Mouse (Mus musculus) splenic B cell, adult 2 months (primary cell): ENCODE results near the gene Fopnl.

Source experiments
- DNase-seq: peaks from one replicate; pipeline ENCODE4 v3.0.0-alpha.2; 2011; ENCODE audit warnings: low read depth, low spot score
- H3K27me3 ChIP-seq: 2 replicates; pipeline ENCODE4 v1.6.1; 2012; ENCODE audit warnings: mild to moderate bottlenecking, low read length, moderate library complexity, mixed read lengths; ENCODE audit not compliant: control insufficient read depth, poor library complexity, insufficient read depth, severe bottlenecking
- H3K36me3 ChIP-seq: 2 replicates; pipeline ENCODE4 v1.6.1; 2012; ENCODE audit warnings: mild to moderate bottlenecking, low read length, moderate library complexity, mixed read lengths; ENCODE audit not compliant: control insufficient read depth, poor library complexity, insufficient read depth, severe bottlenecking

Gene Fopnl

DNA sequence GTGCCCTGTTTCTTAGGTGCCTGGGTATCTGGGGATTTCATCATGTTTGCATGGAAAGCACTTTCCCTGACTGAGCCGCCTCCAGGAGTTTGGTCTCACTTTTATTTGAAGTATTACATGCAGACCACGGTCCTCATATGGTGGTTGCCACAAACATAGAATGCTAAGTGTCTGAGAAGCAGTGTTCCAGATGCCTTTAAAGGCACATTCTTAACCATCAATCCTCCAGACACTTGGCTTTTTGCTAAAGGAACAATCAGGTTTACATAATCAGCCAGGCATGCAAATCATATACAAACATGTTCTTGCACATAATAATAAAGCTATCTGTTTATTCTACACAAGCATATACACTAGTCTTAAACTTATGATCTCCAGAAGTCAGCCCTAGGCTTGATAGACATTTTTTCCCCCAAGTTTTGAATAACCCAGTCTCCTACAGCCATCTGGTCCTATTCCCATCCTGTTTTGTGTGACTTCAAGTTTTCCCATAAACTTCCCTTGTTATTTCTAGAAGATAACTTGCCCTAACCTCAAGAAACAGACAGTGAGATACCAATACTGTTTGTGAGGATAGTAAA lies 20.6 kb downstream of the Fopnl start:
- DNase-seq: no peak
- no peaks in the 10 kb centered on the region for H3K27me3 ChIP-seq
- H3K36me3 ChIP-seq: peaks cover 7% of the 10 kb centered on the region

DNA sequence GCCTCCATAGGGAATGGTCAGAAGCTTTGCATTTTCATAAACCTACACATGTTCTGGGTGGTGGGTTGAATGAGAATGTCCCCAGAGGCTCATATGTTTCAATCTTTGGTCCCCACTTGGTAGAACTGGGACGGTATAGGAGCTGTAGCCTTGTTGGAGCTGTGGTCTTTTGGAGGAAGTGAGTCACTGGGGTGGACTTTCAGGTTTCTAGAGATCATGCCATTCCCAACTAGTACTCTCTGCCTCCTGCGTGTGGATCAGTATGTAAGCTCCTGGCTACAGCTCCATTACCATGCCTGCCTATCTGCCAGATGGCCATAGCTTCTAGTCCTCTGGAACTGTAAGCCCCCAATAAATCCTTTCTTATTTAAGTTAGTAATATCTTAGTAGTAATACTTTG lies 21.9 kb downstream of the Fopnl start:
- Histone ChIP-seq H3K36me3 (peaks cover 6% of the 10 kb centered on the region), H3K27me3 (no peaks in the 10 kb centered on the region)
- no peak for DNase-seq

DNA sequence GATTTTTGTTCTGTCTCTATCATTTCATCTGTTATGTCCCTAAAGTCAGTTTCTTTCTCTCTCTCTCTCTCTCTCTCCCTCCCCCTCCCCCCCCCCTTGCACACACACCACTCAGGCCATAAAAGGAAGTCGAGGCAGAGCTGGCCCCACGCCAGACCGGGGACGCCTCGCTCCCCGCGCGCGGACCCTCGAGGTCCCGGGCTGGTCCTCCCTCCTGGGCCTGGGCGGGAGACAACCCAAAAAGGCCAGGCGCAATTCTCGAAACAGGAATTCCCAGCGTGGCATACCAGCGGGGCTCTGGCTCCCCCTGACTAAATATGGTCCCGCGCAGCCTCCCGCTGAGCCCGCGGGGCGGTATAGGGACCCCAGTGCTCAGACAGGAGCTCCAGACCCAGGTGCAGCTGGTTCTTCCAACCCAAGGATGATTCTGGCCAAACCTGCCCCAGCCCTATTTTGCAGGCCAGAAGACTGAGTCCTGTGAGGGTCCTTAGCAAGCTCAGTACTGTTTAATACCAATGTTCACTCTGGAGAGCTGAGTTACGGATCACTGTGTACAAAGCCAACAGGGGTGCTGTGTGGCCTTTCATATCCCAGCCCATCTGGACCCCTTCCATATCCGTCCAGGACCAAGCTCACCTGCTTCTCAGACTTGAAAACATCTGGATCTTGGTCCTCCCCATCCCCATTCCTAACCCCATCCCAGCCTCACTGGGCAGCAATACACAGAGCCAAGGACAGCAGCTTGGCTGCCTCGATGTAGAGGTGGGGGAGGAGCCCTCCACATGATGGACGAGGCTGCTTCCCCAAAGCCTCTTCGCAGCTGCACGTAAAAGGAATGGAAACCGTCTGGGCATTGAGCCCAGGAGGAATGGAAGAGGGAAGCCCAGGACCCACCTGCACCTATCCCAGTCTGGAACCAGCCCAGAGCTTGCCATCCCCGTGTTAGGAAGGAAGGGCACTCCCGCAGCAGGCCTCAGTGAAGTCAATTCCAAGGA lies 24.7 kb downstream of the Fopnl start:
- Histone ChIP-seq H3K27me3 (no peaks in the 10 kb centered on the region), H3K36me3 (no peaks in the 10 kb centered on the region; the same call in 1 of the 2 replicates)
- no peak for DNase-seq

DNA sequence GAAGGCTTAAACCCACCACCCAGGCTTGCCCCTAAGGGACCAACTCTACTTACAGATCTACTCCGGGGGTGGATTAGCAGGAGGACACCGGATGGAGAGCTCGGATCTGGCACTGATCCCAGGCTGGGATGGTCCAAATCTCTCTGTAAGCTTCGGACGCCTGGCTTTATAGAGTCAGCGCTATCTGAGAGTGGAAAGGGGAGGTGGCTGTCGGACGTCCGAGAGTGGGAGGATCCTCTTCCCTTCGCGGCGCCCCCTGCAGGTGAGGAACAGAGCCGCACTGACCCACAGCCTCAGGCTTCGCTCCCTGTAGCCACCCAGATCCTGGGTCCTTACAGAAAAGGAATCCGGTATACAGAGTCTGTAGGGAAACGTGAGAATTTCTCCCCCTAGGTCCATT lies 26.0 kb downstream of the Fopnl start, which contains the start of gene Myh11:
TSS of gene Myh11 (minus strand) at position 150 of the 400 bp plus-strand sequence.
- Histone ChIP-seq H3K36me3 (no peaks in the 10 kb centered on the region), H3K27me3 (no peaks in the 10 kb centered on the region)
- peak; percentile 25 for DNase-seq

DNA sequence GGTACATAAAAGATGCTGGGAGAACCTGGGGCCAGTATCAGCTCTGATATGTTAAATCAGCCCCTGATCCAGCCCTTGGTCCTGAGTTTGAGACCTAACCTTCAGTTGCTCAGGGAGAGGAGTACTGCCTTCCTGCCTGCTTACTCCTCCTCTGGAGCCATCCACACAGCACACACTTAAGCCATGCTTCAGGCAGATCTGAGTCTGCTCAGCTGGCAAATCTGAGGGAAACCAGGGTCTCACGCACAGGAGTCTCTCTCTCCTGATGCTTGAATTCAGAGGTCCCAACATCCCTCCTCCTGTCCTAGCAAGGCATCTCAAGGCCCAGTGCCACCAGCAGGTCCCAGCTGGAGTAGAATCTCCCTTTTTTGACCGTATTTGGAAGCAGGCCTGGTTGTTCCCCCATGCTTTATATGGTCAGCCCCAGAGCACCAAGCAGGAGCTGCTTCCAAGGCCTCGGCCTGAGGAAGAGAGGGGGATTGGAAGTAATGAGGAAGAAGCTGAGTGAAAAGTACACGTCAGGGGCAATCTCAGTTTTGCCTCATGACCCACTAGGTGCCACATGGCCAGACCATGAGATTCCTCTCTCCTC lies 44.7 kb downstream of the Fopnl start:
- H3K27me3 ChIP-seq: no peaks in the 10 kb centered on the region
- no peak for DNase-seq
- H3K36me3 ChIP-seq: no peaks in the 10 kb centered on the region

DNA sequence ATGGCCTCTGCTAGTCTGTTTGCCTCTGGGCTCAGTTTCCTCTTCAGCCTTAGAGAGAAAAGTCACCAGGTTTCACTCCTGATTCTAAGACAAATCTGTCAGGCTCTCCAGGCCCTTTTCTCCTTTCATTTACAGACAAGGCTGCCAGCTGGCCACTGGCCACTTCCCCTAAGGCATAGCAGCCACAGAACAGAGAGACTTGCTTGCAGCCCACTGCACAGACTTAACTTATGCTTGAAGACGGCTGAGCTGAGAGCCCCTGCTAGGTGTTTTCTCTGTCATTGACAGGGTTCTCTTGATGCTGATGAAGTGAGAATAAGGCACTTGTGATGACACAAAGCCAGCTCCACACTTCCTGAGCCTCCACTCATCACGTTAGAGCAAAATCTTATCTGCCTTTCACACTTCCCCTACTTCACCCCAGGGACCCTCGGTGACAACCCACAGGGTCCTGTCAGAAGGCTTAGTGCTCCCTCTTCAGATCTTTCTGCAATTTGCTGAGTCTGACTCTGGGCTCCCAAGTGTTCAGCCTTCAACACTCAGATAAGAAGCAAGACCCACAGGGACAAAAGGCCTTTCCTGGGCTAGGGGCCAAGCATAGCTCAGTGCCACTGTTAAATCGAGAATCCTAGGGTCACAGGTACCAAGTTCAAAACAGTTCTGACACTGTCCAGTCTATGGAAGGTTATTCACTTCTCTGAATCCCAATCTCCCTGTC lies 51.8 kb downstream of the Fopnl start:
- no peak for DNase-seq
- H3K27me3 ChIP-seq: no peaks in the 10 kb centered on the region
- H3K36me3 ChIP-seq: no peaks in the 10 kb centered on the region

DNA sequence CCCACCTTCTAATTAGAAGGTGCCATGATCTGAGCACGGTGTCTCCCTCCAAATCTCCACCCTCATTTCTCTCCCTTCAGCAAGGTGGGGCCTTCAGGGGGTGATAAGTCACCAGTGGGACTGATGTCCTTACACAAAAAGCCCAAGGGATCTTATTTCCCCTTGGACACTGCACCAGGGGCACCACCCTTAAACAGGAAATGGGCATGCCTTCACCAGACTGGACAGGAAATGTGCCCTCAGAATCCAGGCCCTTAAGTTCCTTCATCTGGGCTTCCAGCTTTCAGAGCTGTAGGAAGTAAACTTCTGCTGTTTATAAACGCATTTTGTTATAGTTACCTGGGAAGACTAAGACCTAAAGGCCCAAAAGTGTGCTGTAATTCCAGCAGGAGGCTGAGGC lies 52.7 kb downstream of the Fopnl start:
- Histone ChIP-seq H3K36me3 (no peaks in the 10 kb centered on the region), H3K27me3 (no peaks in the 10 kb centered on the region)
- no peak for DNase-seq

DNA sequence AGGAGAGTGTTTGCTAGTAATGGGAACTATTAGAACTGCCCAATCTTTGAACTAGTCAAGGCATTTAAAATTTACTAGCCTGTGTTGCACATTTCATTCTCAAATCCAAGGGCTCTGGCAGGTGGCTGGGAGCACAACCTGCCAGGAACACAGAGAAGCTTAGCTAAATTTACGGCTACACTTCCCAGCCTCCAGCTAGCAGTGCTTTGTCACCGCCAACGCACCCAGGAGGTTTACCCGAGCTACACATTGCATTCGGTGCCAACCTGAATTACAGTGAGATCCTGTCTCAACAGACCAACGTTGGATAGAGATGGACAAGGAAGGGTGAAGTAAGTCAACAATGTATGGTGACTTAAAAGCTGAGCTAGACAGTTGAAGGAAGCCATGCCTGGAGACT lies 54.0 kb downstream of the Fopnl start:
- Histone ChIP-seq H3K36me3 (no peaks in the 10 kb centered on the region), H3K27me3 (no peaks in the 10 kb centered on the region)

DNA sequence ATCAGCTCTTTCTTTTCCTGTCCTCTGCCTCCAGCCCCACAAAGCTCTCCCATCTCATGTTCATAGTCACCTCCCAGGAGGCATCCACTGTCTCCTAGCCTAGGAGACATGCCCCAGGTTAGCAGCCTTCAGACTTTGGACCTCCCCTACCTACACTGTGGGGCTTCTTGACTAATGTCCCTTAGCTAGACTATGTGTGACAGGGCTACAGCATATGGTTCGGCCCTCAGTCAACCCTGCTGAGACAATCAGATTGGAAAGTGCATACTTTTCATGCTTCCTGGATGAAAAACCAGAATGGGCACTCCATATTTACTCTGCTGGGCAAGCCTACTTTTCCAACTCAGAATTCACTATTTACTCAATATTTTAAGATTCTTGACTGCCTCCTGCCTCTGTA lies 54.8 kb downstream of the Fopnl start:
- DNase-seq: no peak
- Histone ChIP-seq H3K27me3 (no peaks in the 10 kb centered on the region), H3K36me3 (no peaks in the 10 kb centered on the region)

More for the DNA sequence above, 54.0 kb downstream of the Fopnl start:
- DNase-seq: no peak

DNA sequence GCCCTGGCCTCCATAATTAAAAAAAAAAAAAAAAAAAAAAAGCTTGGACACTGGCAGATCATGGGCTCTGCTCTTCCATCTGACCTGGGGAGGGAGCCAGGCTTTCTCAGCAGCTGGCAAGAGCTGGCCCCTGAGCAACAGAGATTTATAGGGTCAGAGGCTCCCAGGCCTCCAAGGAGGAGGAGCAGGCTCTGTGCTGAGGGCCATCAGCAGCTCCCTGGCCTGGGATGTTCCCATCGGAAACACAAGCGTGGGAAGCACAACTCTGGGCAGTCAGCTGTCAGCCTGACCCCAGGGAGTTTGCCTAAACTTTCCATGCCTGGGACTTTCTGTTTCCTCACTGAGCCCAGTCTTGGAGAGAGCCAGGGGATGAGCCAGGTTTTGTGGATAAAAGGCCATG lies 58.3 kb downstream of the Fopnl start:
- DNase-seq: no peak
- Histone ChIP-seq H3K27me3 (no peaks in the 10 kb centered on the region), H3K36me3 (no peaks in the 10 kb centered on the region)

DNA sequence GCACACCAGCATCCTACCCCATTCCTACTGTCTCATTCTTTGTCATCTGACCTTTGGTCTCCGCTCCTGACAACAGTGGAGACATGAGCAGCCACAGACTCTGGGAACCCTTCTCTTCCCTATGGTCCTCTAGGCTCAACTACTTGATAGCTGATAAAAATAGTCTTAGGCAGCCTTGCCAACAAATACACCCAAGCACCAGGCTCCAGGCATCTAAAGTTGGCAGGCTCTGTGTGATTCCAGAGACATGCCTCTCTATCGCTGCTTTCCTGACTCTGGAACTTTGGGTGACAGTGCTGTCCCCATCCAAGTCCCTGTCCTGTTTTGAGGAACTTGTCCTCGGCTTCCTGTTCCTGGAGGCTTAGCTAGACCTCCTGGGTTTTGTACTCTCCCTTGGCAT lies 63.6 kb downstream of the Fopnl start:
- no peak for DNase-seq
- H3K36me3 ChIP-seq: no peaks in the 10 kb centered on the region
- no peaks in the 10 kb centered on the region for H3K27me3 ChIP-seq

DNA sequence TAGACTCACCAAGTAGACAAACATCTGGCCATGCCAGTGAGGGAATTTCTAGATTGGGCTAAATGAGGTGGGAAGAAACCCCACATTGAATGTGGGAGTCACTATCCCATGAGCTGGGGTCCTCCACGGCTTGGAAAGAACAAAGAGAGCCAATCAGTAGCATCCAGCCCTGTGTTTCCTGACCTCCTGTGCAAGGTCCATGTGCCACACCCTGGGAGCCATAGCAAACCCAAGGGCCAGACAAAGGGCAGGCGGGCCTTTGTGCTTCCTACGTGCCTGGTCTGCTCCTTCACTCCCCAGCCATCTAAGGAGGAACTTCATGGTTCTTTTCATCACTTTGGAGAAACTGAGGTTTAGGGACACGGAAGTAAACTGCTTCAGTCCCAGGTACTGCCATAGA lies 64.3 kb downstream of the Fopnl start:
- no peak for DNase-seq
- Histone ChIP-seq H3K27me3 (no peaks in the 10 kb centered on the region), H3K36me3 (no peaks in the 10 kb centered on the region)

DNA sequence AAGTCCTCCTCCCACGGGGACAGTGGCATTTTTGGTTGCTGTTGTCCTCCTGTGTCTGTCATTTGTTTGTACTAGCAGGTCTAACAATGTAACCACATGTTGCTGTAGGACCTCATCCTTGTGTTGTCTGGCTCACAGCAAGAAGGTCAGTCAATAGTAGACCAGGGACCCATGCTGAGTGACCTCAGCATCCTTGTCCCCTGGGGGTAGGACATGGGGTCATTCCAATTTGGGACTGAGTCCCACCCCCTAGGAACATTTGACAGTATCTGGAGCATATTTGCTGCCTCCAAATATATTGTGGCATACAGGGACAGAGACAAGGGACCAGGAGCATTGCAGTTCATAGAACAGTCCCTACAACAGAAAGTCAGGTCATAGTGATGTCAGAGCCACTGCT lies 67.3 kb downstream of the Fopnl start:
- Histone ChIP-seq H3K27me3 (no peaks in the 10 kb centered on the region), H3K36me3 (no peaks in the 10 kb centered on the region)
- DNase-seq: no peak
